Mouse (Mus musculus) stomach, embryonic 14.5 days (tissue): ENCODE data around the gene Fam149b. TPM values are rescaled to one million over a fixed set of nuclear protein-coding genes. Genes with fewer than 3 reads are reported as not detected.

Experiments
- polyA plus RNA-seq: library from polyadenylated mRNA; unstranded; fragments of >200 nt; fragmentation: Nextera tagmentation; extraction: Ambion mirVana; gene quantifications from 2 replicates; pipeline ENCODE4 v1.2.1, GENCODE M21; 2014

The Fam149b gene
- polyA plus RNA-seq, 1 experiment from 2014 or later = 41.7 TPM

Other genes with a start within 250 kb of the Fam149b start
- gene Saysd1, start 209.6 kb upstream of the Fam149b start, polyA plus RNA-seq = 15.1 and 16.2 TPM in 2 replicates
- gene Kcnk5, start 166.4 kb upstream of the Fam149b start, polyA plus RNA-seq = 5.5 and 6.7 TPM in 2 replicates
- 4.6 and 7.0 TPM in 2 replicates for gene Kcnk16, start 79.0 kb upstream of the Fam149b start, polyA plus RNA-seq
- 18.7 and 21.1 TPM in 2 replicates for gene Nudt13, start 53.5 kb upstream of the Fam149b start, polyA plus RNA-seq
- gene Ecd, start within 50 bp of the Fam149b start, polyA plus RNA-seq = 53.1 and 54.6 TPM in 2 replicates
- 95.9 and 107 TPM in 2 replicates for gene Dnajc9, start 40.7 kb downstream of the Fam149b start, polyA plus RNA-seq
- 90.8 and 102 TPM in 2 replicates for gene Mrps16, start 45.5 kb downstream of the Fam149b start, polyA plus RNA-seq
- 0.10 and 0.27 TPM in 2 replicates for gene Cfap70, start 104.1 kb downstream of the Fam149b start, polyA plus RNA-seq
- 57.4 and 60.2 TPM in 2 replicates for gene Anxa7, start 132.0 kb downstream of the Fam149b start, polyA plus RNA-seq
- gene Mss51, start 148.7 kb downstream of the Fam149b start, polyA plus RNA-seq = 1.3 and 1.8 TPM in 2 replicates
- 64.6 and 67.3 TPM in 2 replicates for gene Ppp3cb, start 198.4 kb downstream of the Fam149b start, polyA plus RNA-seq